Mouse (Mus musculus): ENCODE data around the gene Smarcd1.
A peak's percentile ranks its signal among the peaks of the same experiment; 100 is the strongest.

The Smarcd1 gene

DNA sequence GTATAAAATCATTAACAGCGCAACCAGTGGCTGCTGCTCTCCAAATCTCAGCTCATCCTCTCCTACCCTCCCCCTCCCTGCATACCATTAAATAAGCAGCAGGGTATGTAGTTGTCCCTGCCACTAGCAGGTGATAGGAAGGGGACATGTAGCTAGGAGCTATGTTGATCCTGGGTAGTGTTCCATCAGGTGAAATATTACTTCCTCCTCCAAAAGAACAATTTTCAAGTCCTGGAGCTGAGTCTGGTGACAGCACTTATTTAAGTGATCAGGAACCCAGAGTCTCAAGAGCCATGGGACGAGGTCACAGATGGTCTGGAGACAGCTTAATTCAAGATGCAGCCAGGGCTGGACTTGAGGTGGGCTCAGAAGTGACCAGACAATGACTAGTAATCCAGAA, 33.7 kb downstream of the Smarcd1 start:
- peak; percentile 100 for DNase-seq

GRCm38 (mm10) chr15:99736675-99737074, 34.7 kb downstream of the Smarcd1 start:
- no peak for DNase-seq

DNA sequence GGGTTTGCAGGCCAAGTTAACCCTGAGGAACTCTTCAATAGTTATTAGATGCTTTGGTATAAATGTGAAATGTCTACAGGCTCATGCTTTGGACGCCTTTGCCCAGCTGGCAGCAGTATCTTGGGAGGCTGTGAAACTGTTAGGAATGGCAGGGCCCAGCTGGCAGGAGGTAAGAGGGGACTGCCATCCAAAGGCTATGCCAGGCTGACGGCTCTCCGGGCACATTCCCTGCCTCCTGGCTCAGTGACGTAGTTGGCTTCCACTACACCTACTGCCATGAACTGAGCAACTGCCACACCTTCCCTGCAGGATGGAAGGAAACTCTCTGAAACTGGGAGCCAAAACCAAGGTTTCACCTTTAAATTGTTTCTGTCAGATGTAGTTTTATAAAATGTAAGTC, 38.3 kb downstream of the Smarcd1 start:
- DNase-seq = no peak

GRCm38 (mm10) chr15:99754204-99754603, 52.3 kb downstream of the Smarcd1 start:
- no peak for DNase-seq
